Mouse (Mus musculus) gastrocnemius, adult 18-20 months (tissue): Measurements from ENCODE around the gene A030005K14Rik. TPM values are rescaled to one million over a fixed set of nuclear protein-coding genes. Genes with fewer than 3 reads are reported as not detected.

Experiments
- DNase-seq: peaks from one replicate; pipeline ENCODE4 v3.0.0; 2021; ENCODE audit warnings: low spot score
- total RNA-seq, 2 experiments: library from RNA; stranded (reverse); gene quantifications; 2 replicates each; pipeline ENCODE4 v1.2.3; 2021

The A030005K14Rik gene
- total RNA-seq, 2 experiments from 2014 or later = not detected

DNA sequence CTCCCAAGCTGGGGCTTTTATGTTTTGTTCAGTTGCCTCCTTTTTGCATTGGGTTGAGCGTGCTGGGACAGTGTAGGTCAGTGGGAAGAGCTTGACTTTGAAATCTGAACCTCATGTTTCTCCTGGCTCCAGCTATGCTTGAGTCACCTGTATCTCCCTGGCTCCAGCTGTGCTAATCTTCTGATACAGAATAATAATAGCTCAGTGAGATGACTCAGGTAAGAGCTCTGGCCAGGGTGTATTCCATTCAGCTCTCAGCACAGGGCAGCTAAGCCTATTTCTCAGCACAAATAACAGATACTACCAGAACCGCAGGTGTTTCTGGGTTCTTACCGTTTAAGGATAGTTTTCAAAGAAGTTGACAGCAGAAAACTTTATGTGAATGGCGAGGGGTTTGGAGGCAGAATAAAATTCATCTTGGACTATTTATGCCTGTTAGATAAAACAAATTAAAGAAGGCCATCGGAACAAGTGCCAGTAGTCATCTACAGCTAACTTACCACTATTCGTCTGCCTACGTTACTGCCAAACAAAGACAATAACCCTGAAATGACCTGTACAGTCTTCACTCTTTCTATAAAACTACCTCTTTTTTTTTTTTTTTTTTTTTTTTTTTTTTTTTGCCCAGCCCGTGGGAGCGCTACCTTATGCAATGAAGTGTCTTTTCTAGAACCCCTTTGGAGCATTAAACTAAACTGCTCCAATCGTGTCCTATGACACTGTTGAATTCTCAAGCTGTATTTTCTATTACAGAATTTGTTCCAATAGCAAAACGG, 22.1 kb downstream of the A030005K14Rik start:
- no peak for DNase-seq

DNA sequence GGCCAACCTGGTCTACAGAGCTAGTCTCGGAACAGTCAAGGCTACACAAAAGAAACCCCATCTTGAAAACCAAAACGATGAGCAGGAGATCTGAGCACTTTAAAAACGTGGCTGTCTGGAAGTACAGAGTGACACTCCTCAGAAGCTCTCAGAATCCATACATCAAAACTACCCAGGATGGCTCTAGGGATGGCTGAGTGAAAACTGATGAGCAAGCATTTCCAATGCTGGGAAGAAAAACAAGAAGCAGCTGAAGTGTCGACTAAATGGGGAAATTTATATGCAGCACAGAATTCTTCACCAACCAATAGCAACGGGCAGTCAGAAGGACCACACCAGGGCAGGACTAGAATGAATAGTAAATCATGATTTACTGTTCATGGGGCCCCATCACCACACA, 24.7 kb downstream of the A030005K14Rik start:
- no peak for DNase-seq

DNA sequence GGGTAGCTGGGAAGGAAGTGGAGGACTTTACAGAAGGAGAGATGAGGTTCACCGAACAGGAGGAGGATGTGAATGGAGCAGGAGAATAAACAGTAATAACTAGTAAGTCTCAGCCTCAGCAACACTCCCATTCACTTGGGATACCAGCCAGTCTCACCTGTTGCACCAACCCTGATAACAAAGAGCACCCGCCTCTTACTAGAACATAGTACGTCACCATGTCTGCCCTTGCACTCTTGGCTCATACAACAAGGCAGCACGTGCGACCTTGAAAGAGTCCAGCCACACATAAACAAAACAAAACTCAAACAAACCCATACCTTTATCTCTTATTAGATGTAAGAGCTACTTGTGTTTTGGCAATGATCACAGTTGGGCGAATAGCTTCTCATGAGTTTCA, 26.7 kb downstream of the A030005K14Rik start:
- no peak for DNase-seq

DNA sequence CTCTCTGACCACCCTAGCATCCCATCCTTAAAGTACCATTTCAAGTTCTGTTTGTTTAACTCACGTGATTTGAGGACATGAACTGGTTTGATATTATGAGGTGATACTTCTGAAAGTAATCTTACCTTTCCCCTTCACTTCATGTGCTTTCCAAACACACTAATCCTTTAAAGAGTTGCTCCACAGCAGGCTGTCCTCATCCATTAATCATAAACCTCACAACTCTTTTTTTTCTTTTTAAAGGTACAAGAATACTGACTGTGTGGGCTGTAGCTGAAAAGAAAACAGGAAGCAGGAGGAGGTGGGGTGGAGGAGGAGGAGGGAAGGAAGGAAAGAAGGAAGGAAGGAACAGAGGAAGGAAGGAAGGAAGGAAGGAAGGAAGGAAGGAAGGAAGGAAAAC, 27.2 kb downstream of the A030005K14Rik start:
- no peak for DNase-seq

DNA sequence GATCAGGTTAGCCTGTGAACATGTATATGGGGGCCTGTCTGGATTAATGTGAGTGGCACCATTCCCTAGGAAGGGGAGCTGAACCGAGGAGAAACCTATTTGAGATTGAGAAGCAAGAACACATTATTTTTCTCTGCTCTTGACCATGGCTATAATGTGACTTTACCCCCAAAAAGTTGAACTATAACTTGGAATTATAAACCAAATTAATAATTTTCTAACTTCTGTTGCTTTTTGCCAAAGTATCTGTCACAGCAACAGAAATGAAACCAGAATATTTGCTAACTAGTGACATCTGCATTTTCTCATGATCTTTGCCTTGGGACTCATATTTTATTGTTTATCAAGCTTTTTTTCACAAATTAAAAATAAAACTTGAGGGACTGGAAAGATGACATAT, 42.6 kb downstream of the A030005K14Rik start:
- DNase-seq = no peak

DNA sequence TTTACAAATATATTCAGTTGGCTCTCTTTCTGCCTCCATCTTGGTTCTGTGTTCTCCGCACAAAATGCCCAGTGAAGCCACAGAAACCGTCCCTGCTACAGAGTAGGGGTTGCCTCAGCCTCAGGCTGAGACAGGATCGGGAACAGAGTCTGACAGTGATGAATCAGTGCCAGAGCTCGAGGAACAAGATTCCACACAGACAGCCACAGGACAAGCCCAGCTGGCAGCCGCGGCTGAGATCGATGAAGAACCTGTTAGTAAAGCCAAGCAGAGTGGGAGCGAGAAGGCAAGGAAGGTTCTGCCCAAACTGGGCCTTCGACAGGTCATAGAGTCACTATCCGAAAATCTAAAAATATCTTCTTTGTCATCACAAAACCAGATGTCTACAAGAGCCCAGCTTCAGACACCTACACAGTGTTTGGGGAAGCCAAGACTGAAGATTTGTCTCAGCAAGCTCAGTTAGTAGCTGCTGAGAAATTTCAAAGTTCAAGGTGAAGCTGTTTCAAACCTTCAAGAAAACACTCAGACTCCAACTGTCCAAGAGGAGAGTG, 43.8 kb downstream of the A030005K14Rik start:
- no peak for DNase-seq

DNA sequence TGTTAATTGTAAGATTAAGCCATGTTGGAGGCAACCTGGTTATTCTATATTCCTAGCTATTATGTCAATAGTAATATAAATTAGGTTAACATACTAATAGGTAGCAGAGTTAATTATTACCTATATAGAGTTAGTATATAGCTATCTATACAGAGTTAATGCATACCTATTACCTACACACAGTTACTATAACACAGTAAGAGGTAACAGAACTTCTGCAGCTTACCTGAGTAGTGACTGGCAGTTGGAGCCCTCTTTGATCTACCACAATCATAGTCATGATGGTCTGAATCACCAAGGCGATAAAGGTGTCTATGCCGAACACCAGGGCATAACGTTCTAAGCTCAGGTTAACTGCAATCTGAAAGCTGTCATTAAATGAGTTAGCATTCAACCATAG, 44.7 kb downstream of the A030005K14Rik start:
- no peak for DNase-seq

Other genes with a start within 250 kb of the A030005K14Rik start
- gene Agfg1, start 219.9 kb downstream of the A030005K14Rik start, total RNA-seq = 10 to 100 TPM; 20.4 to 23.4 TPM
- gene A030005L19Rik, start 146.1 kb downstream of the A030005K14Rik start, total RNA-seq = not detected
- not detected for gene A030014E15Rik, start 134.5 kb downstream of the A030005K14Rik start, total RNA-seq
- gene Gm6217, start 128.0 kb downstream of the A030005K14Rik start, total RNA-seq = not detected
- not detected for gene A030003K21Rik, start 116.0 kb downstream of the A030005K14Rik start, total RNA-seq
- gene Gm7544, start 103.4 kb downstream of the A030005K14Rik start, total RNA-seq = not detected
- gene Gm47955, start 99.1 kb downstream of the A030005K14Rik start, total RNA-seq = not detected
- not detected for gene Gm47959, start 58.8 kb downstream of the A030005K14Rik start, total RNA-seq
- not detected for gene Slc19a3, start 20.9 kb downstream of the A030005K14Rik start, total RNA-seq
- not detected for gene Krtap28-10, start 16.9 kb downstream of the A030005K14Rik start, total RNA-seq
- not detected for gene Gm47969, start 14.4 kb downstream of the A030005K14Rik start, total RNA-seq
- not detected for gene Krtap28-13, start 1.6 kb upstream of the A030005K14Rik start, total RNA-seq
- gene Ccl20, start 57.4 kb upstream of the A030005K14Rik start, total RNA-seq = not detected
- gene Daw1, start 100.4 kb upstream of the A030005K14Rik start, total RNA-seq = not detected